Mouse (Mus musculus) thymus, adult 2 months (tissue): ENCODE data around the gene Pusl1.

ENCODE experiments used
- CTCF ChIP-seq: fragments of 200-500 bp; IDR thresholded peaks from 2 replicates; pipeline ENCODE4 v1.5.1; 2012; ENCODE audit warnings: mild to moderate bottlenecking, control low read depth, low read length, moderate library complexity, borderline replicate concordance; ENCODE audit not compliant: control insufficient read depth, poor library complexity, insufficient read depth; ENCODE audit errors: extremely low read depth
- POLR2A ChIP-seq: fragments of 200-500 bp; IDR thresholded peaks from 2 replicates; pipeline ENCODE4 v1.6.1; 2012; ENCODE audit warnings: mild to moderate bottlenecking, low read length, control low read depth, moderate library complexity; ENCODE audit not compliant: control insufficient read depth, poor library complexity, insufficient read depth; ENCODE audit errors: extremely low read depth

DNA sequence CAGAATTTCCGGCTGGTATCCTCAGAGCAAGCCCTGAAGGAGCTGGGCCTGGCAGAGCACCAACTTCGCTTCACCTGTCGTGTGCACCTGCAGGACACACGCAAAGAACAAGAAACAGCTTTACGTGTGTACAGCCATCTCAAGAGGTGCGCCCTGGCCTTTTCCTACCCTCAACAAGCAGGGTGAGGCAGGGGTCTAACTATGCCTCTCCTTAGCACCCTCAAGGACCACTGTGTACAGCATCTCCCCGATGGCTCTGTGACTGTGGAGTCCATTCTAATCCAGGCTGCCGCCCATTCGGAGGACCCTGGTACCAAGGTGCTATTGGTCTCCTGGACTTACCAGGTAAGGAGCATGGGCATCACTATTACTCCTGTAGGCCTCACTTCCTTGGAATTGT is 3.4 kb downstream of the Pusl1 start:
- no peak for TF ChIP-seq CTCF
- TF ChIP-seq POLR2A = no peak
